Mouse (Mus musculus) myocyte (in vitro differentiated cells): ENCODE data around the gene Bbs9.

Source experiments
- CEBPB ChIP-seq: IDR thresholded peaks from 2 replicates; pipeline ENCODE4 v1.6.1; 2011; ENCODE audit warnings: mild to moderate bottlenecking, moderate library complexity; ENCODE audit not compliant: poor library complexity, insufficient read depth, severe bottlenecking
- MAX ChIP-seq: IDR thresholded peaks from one replicate; pipeline ENCODE4 v1.6.1; 2011; ENCODE audit warnings: low read depth, mild to moderate bottlenecking, control low read depth
- MYOD1 ChIP-seq, 3 experiments: IDR thresholded peaks; one replicate each; pipeline ENCODE4 v1.6.1; 2011; ENCODE audit warnings: control low read depth in 2 of 3, low read depth in 2 of 3, mild to moderate bottlenecking in 2 of 3, moderate library complexity in 1 of 3; ENCODE audit not compliant: insufficient read length in 2 of 3, control insufficient read depth in 1 of 3
- MYOG ChIP-seq, 3 experiments: IDR thresholded peaks; one replicate each; pipeline ENCODE4 v1.6.1; 2011; ENCODE audit warnings: control low read depth in 2 of 3, low read depth in 2 of 3, mild to moderate bottlenecking in 2 of 3; ENCODE audit not compliant: insufficient read length in 2 of 3, control insufficient read depth in 1 of 3, insufficient read depth in 1 of 3
- POLR2A ChIP-seq: IDR thresholded peaks from one replicate; pipeline ENCODE4 v1.6.1; 2011; ENCODE audit warnings: low read depth, mild to moderate bottlenecking, control low read depth, moderate library complexity; ENCODE audit not compliant: insufficient read length
- POLR2AphosphoS2 ChIP-seq: IDR thresholded peaks from one replicate; pipeline ENCODE4 v1.6.1; 2011; ENCODE audit warnings: low read depth, control low read depth; ENCODE audit not compliant: insufficient read length
- REST ChIP-seq: IDR thresholded peaks from one replicate; pipeline ENCODE4 v1.6.1; 2011; ENCODE audit warnings: mild to moderate bottlenecking, control low read depth, moderate library complexity; ENCODE audit not compliant: insufficient read depth, insufficient read length
- SRF ChIP-seq: IDR thresholded peaks from one replicate; pipeline ENCODE4 v1.6.1; 2011; ENCODE audit warnings: low read depth; ENCODE audit not compliant: control insufficient read depth, insufficient read length
- TCF12 ChIP-seq: IDR thresholded peaks from one replicate; pipeline ENCODE4 v1.6.1; 2011; ENCODE audit warnings: mild to moderate bottlenecking, control low read depth; ENCODE audit not compliant: poor library complexity, insufficient read depth, severe bottlenecking
- TCF3 ChIP-seq: IDR thresholded peaks from one replicate; pipeline ENCODE4 v1.6.1; 2011; ENCODE audit warnings: low read depth, control low read depth; ENCODE audit not compliant: insufficient read length
- USF1 ChIP-seq: IDR thresholded peaks from one replicate; pipeline ENCODE4 v1.6.1; 2011; ENCODE audit warnings: low read depth, mild to moderate bottlenecking, control low read depth, moderate library complexity

DNA sequence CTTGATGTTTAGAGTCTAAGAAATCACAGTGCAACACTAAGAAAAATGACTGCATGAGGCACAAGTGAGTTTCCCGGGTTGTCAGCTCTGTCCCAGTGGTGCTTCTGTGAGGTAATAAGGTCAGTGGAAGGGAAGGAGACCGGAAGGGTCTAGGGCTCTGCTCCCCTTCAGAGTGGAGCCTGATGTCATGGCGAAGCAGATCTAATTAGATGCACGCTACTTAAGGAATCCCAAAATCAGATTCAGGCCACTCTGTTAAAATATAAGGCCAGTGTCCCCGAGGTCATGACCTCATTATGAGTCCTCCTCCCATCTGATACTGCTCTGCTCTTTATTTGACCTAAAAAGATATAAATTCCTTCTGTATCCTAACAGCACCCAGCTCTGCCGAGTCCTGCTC is 361.5 kb downstream of the Bbs9 start:
- TF ChIP-seq POLR2A (no peak), POLR2AphosphoS2 (no peak), MAX (no peak), SRF (no peak), TCF12 (no peak), USF1 (no peak), TCF3 (no peak), MYOD1 (IDR thresholded peaks at IDR 0.05; ENCODE audit: control insufficient read depth in 1 of 3, insufficient read length in 2 of 3, low read depth in 2 of 3) (no peak), MYOG (IDR thresholded peaks at IDR 0.05; ENCODE audit: control insufficient read depth in 1 of 3, insufficient read depth in 1 of 3, insufficient read length in 2 of 3, low read depth in 2 of 3) (no peak), REST (no peak), CEBPB (no peak)
